Mouse (Mus musculus) midbrain, embryonic 14.5 days (tissue): ENCODE data around the gene Fgfr2. TPM values are rescaled to one million over a fixed set of nuclear protein-coding genes. Genes with fewer than 3 reads are reported as not detected.

Experiments used
- ATAC-seq: fragments of 200-750 bp; cut with Nextera tagmentation; 2 replicates; pipeline ENCODE4 v1.8.0; 2017; ENCODE audit warnings: moderate number of reproducible peaks, moderate library complexity; ENCODE audit not compliant: low FRiP score, low TSS enrichment
- DNase-seq: peaks from one replicate; pipeline ENCODE4 v3.0.0-alpha.2; 2015
- H3K27ac ChIP-seq: fragments of 300-500 bp; sonication (generic); replicated peaks from 2 replicates; pipeline ENCODE4 v1.5.1; 2014; ENCODE audit warnings: mild to moderate bottlenecking, low read depth, low read length, moderate library complexity
- H3K27me3 ChIP-seq: fragments of 300-500 bp; sonication (generic); 2 replicates; pipeline ENCODE4 v1.6.1; 2014; ENCODE audit warnings: low read length, control low read depth, mixed read lengths; ENCODE audit not compliant: control insufficient read depth, insufficient read depth
- H3K36me3 ChIP-seq: fragments of 300-500 bp; sonication (generic); 2 replicates; pipeline ENCODE4 v1.6.1; 2014; ENCODE audit warnings: low read length, control low read depth; ENCODE audit not compliant: control insufficient read depth, insufficient read depth
- H3K4me1 ChIP-seq: fragments of 300-500 bp; sonication (generic); 2 replicates; pipeline ENCODE4 v1.6.1; 2014; ENCODE audit warnings: mild to moderate bottlenecking, antibody characterized with exemption, low read length, control low read depth; ENCODE audit not compliant: control insufficient read depth, insufficient read depth
- H3K4me2 ChIP-seq: fragments of 300-500 bp; sonication (generic); 2 replicates; pipeline ENCODE4 v1.6.1; 2014; ENCODE audit warnings: mild to moderate bottlenecking, low read length, moderate library complexity
- H3K4me3 ChIP-seq: fragments of 300-500 bp; sonication (generic); replicated peaks from 2 replicates; pipeline ENCODE4 v1.5.1; 2014; ENCODE audit warnings: low read depth, low read length
- H3K9ac ChIP-seq: fragments of 300-500 bp; sonication (generic); replicated peaks from 2 replicates; pipeline ENCODE4 v1.6.1; 2014; ENCODE audit warnings: mild to moderate bottlenecking, low read length, moderate library complexity
- H3K9me3 ChIP-seq: fragments of 300-500 bp; sonication (generic); 2 replicates; pipeline ENCODE4 v1.6.1; 2016; ENCODE audit warnings: low read length, control low read depth, mixed read lengths; ENCODE audit not compliant: control insufficient read depth
- WGBS: fragments of 180-500 bp; shearing (Covaris S2); extraction: QIAGEN DNeasy Blood & Tissue Kit; methylation state at CpG from one replicate; pipeline ENCODE4 v1.1.7; 2014; 5-methylcytosine and 5-hydroxymethylcytosine counted together
- polyA plus RNA-seq: library from polyadenylated mRNA; unstranded; fragments of >200 nt; fragmentation: Nextera tagmentation; extraction: Ambion mirVana; gene quantifications from 2 replicates; pipeline ENCODE4 v1.2.1, GENCODE M21; 2014

Fgfr2 gene
- polyA plus RNA-seq, 1 experiment from 2014 or later, result 28.1 TPM

- no peaks in the 10 kb centered on the region for H3K9me3 ChIP-seq
- 13% methylated on average over 7 of the region's 7 CpGs for WGBS
- H3K27me3 ChIP-seq, result no peaks in the 10 kb centered on the region
- H3K27ac ChIP-seq, result peak overlapping the region; percentile 66
- DNase-seq (peak; percentile 79), ATAC-seq (peak; percentile 55; the same call in 1 of the 2 replicates)
- 0 out of 2 replicates have a peak overlapping the region, but pooled peaks have one; percentile 4 for H3K9ac ChIP-seq
- peaks cover 18% of the 10 kb centered on the region; the same call in 1 of the 2 replicates for H3K36me3 ChIP-seq
- H3K4me1 ChIP-seq, result peaks cover 23% of the 10 kb centered on the region
- H3K4me3 ChIP-seq, result no peak overlapping the region
- peak overlapping the region; percentile 15; the same call in 1 of the 2 replicates for H3K4me2 ChIP-seq
Measured at GRCm38 (mm10) chr7:132781130-132781814, 341.9 kb downstream of the Fgfr2 start.

DNA sequence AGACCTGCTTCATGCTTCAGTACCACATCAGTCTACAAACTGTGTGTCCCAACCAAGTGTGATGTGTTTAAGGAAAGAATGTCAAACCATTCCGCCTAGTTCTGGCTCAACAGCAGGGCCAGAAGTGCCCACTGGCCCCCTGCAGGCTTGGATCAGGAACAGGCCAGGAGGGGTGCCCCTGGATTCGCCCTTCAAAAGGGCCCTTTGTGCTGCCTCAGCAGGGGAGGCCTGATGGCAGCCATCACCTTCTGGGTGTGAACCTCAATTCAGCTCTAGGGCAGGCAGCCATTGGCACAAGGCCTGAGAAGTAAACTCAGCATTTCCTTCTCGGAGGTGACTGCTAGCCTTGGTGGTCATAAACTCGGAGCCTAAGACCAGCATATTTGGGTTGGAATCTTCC is 342.5 kb downstream of the Fgfr2 start:
- Histone ChIP-seq H3K4me3 (no peak overlapping the region), H3K27me3 (no peaks in the 10 kb centered on the region), H3K4me2 (no peak overlapping the region), H3K36me3 (peaks cover 20% of the 10 kb centered on the region; the same call in 1 of the 2 replicates), H3K9ac (no peak overlapping the region), H3K9me3 (no peaks in the 10 kb centered on the region), H3K27ac (peak overlapping the region; percentile 66), H3K4me1 (peaks cover 23% of the 10 kb centered on the region)
- WGBS, result 33% methylated on average over 4 of the region's 4 CpGs
- peak; percentile 40 for DNase-seq
- ATAC-seq, result no peak

DNA sequence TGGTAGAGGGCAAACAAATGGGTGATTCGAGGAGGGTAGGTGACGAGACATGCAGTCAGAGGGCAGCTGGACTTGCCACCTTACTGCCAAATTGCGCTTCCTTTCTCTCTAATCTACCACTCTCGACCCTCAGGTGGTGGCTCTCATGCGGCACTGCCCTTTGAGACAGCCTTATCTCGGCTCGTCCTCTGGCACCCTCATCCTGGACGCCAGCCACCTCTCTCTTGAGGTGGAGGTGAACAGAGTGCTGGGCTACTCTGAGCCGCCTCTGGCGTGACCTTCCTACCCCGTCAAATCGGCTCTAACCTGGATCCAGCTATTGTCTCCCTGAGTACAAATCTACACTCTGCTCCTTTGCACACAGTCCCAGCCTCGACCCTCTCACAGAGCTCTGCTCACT is 344.5 kb downstream of the Fgfr2 start:
- H3K4me3 ChIP-seq, result no peak overlapping the region
- no peaks in the 10 kb centered on the region for H3K27me3 ChIP-seq
- H3K9ac ChIP-seq, result no peak overlapping the region
- 93% methylated on average over 13 of the region's 13 CpGs for WGBS
- H3K4me1 ChIP-seq, result peaks cover 23% of the 10 kb centered on the region
- H3K27ac ChIP-seq, result no peak overlapping the region
- DNase-seq, result no peak
- peaks cover 28% of the 10 kb centered on the region; the same call in 1 of the 2 replicates for H3K36me3 ChIP-seq
- ATAC-seq, result no peak
- no peak overlapping the region for H3K4me2 ChIP-seq
- H3K9me3 ChIP-seq, result no peaks in the 10 kb centered on the region

- H3K4me3 ChIP-seq, result no peak overlapping the region
- DNase-seq (no peak), ATAC-seq (no peak)
- H3K27ac ChIP-seq, result no peak overlapping the region
- 87% methylated on average over 1 of the region's 1 CpGs for WGBS
- H3K4me1 ChIP-seq, result peaks cover 23% of the 10 kb centered on the region
- no peaks in the 10 kb centered on the region for H3K9me3 ChIP-seq
- peaks cover 28% of the 10 kb centered on the region; the same call in 1 of the 2 replicates for H3K36me3 ChIP-seq
- H3K4me2 ChIP-seq, result no peak overlapping the region
- H3K27me3 ChIP-seq, result no peaks in the 10 kb centered on the region
- H3K9ac ChIP-seq, result no peak overlapping the region
Measured at GRCm38 (mm10) chr7:132777728-132778453, 345.3 kb downstream of the Fgfr2 start.

DNA sequence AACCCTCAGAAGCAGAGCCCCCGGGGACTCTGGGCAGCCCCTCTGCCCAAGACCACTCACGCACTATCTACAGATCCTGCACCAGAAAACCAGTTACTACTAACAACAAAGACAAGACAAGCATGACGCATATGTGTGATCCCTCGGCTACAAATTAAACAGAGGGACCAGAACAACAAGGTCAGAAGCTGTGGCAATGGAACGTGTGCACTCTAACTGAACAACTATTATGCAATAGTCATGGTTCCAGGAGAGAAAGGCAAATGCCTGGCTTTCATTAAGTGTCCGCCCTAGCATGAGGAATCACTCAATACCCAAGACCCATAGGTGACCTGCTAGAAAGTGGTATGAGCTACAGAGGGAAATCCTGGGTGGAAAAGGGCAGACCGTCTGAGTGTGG is 346.0 kb downstream of the Fgfr2 start:
- WGBS, result 93% methylated on average over 7 of the region's 7 CpGs
- Histone ChIP-seq H3K27ac (no peak overlapping the region), H3K27me3 (no peaks in the 10 kb centered on the region), H3K4me1 (peaks cover 21% of the 10 kb centered on the region), H3K9me3 (no peaks in the 10 kb centered on the region), H3K4me3 (no peak overlapping the region), H3K9ac (no peak overlapping the region), H3K36me3 (peaks cover 28% of the 10 kb centered on the region; the same call in 1 of the 2 replicates), H3K4me2 (no peak overlapping the region)
- ATAC-seq (no peak), DNase-seq (no peak)

- H3K27ac ChIP-seq, result no peak overlapping the region
- peaks cover 15% of the 10 kb centered on the region for H3K4me1 ChIP-seq
- no peak overlapping the region for H3K4me3 ChIP-seq
- no peaks in the 10 kb centered on the region for H3K9me3 ChIP-seq
- whole genome bisulfite sequencing, result 93% methylated on average over 7 of the region's 7 CpGs
- peaks cover 28% of the 10 kb centered on the region; the same call in 1 of the 2 replicates for H3K36me3 ChIP-seq
- ATAC-seq (no peak), DNase-seq (no peak)
- no peak overlapping the region for H3K9ac ChIP-seq
- no peak overlapping the region for H3K4me2 ChIP-seq
- no peaks in the 10 kb centered on the region for H3K27me3 ChIP-seq
Measured at GRCm38 (mm10) chr7:132776338-132777111, 346.6 kb downstream of the Fgfr2 start.

DNA sequence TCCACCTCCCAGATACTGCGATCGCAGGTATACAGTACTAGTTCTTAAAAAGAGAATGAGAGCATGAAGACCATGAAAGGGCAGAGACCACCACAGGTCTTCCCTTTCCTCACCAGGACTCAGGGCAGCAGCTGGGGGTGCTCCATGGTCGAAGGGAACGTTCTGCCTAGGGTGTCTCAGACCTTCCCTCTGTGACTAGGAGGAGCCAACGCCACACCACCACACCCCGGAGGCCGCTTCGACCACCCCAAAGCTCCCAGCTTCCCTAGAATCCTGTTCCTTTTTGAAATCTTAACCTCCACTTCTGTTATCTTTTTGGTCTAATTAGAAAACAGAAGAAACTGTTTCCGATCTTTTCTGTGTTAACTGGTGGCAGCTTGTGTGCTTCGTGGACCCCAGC is 347.2 kb downstream of the Fgfr2 start:
- H3K4me1 ChIP-seq, result peaks cover 9% of the 10 kb centered on the region
- no peak overlapping the region for H3K27ac ChIP-seq
- H3K9me3 ChIP-seq, result no peaks in the 10 kb centered on the region
- no peak overlapping the region for H3K4me3 ChIP-seq
- H3K9ac ChIP-seq, result no peak overlapping the region
- no peak overlapping the region for H3K4me2 ChIP-seq
- ATAC-seq, result no peak
- peaks cover 28% of the 10 kb centered on the region; the same call in 1 of the 2 replicates for H3K36me3 ChIP-seq
- DNase-seq, result no peak
- WGBS, result 92% methylated on average over 10 of the region's 10 CpGs
- no peaks in the 10 kb centered on the region for H3K27me3 ChIP-seq

DNA sequence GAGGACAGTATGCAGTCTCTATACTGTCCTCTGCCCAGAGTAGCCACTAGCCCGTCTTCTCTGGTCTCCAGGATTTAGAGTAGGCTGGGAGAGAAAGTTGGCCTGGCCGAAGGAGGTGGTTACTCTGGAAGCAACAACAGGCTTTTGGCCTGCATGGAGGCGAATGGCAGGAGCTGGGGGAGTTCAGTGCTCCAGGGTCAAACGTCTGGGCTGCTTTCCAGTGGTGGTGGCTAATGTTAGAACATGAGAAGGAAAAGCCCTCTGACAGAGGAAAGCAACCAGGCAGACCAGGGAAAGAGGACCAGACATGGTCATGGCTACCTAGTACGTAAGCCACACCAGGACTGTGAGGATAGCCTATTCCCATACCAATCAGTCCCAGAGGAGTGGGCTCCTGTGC is 347.8 kb downstream of the Fgfr2 start:
- 96% methylated on average over 5 of the region's 5 CpGs for WGBS
- H3K27me3 ChIP-seq, result no peaks in the 10 kb centered on the region
- no peak overlapping the region for H3K4me2 ChIP-seq
- H3K4me1 ChIP-seq, result peaks cover 3% of the 10 kb centered on the region; the same call in 1 of the 2 replicates
- H3K9ac ChIP-seq, result no peak overlapping the region
- no peaks in the 10 kb centered on the region for H3K9me3 ChIP-seq
- H3K4me3 ChIP-seq, result no peak overlapping the region
- no peak overlapping the region for H3K27ac ChIP-seq
- DNase-seq (no peak), ATAC-seq (no peak)
- peaks cover 28% of the 10 kb centered on the region; the same call in 1 of the 2 replicates for H3K36me3 ChIP-seq
